Comparison of ENCODE assay signal across 11 mouse cellular contexts in the genomic region with DNA sequence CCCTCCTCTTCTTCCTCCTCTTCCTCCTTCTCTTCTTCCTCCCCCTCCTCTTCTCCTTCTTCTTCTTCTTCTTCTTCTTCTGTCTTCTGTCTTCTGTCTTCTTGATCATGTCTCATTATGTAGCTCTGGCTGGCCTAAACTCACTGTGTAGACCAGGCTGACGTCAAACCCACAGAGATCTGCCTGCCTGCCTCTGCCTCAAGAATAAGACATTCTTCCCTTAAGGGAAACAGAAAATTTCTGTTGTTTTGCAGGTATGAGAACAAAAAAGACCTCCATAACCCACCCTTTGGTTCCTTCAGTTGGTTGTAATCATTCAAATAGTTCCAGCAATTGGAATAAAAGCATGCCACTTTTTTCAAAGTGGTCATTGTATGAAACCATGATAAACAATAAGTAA. TPM values are rescaled to one million over a fixed set of nuclear protein-coding genes. Genes with fewer than 3 reads are reported as not detected.
DNase-seq lines count a peak whose midpoint lies in the region; ATAC-seq and TF ChIP-seq lines count a peak whose summit lies in the region.
"Had no signal": no experiment of that assay in that cellular context is flagged by ENCODE, and none has a peak within 500 bp of the region (broad histone marks: within the 10 kb centered on the region; RNA-seq: fewer than 3 reads in every experiment).

No protein-coding gene starts in this region.

- DNase-seq in forebrain, embryonic 14.5 days (ENCODE audit: low spot score), result no peak
- DNase-seq in hindbrain, postnatal 0 days (ENCODE audit: low spot score), result no peak
- no peak for DNase-seq in lung, postnatal 10 days
- peak; percentile 61 for DNase-seq in induced T-regulatory cell, adult 2 months (ENCODE audit: low read depth)
- no peak for DNase-seq in urinary bladder, postnatal 36 days (ENCODE audit: low spot score in 2 of 2)
- DNase-seq: cerebellum, postnatal 14 days; right cerebral cortex, postnatal 4 days had no signal

- H3K36me3 ChIP-seq in forebrain, embryonic 14.5 days (ENCODE audit: control insufficient read depth, insufficient read depth, low read length), result peaks cover 58% of the 10 kb centered on the region
- peaks cover 37% of the 10 kb centered on the region for H3K36me3 ChIP-seq in forebrain, embryonic 15.5 days
- H3K36me3 ChIP-seq in hindbrain, embryonic 13.5 days, result peaks cover 55% of the 10 kb centered on the region
- peaks cover 19% of the 10 kb centered on the region for H3K36me3 ChIP-seq in hindbrain, postnatal 0 days (ENCODE audit: insufficient read depth, low read length)
- H3K36me3 ChIP-seq in lung, embryonic 15.5 days, result peaks cover 29% of the 10 kb centered on the region

- H3K9me3 ChIP-seq in forebrain, embryonic 14.5 days (replicated peaks; ENCODE audit: control insufficient read depth, low read length), result no peaks in the 10 kb centered on the region
- no peaks in the 10 kb centered on the region for H3K9me3 ChIP-seq in forebrain, embryonic 15.5 days
- no peaks in the 10 kb centered on the region for H3K9me3 ChIP-seq in hindbrain, embryonic 13.5 days
- H3K9me3 ChIP-seq in hindbrain, postnatal 0 days (ENCODE audit: low read length), result no peaks in the 10 kb centered on the region
- no peaks in the 10 kb centered on the region for H3K9me3 ChIP-seq in lung, embryonic 15.5 days
- H3K9me3 ChIP-seq: megakaryocyte, embryonic 14.5 days had no signal

- TF ChIP-seq CTCF in hindbrain, postnatal 0 days (IDR thresholded peaks at IDR 0.05; ENCODE audit: low read depth), result no peak

- H3K9ac ChIP-seq in forebrain, embryonic 14.5 days (ENCODE audit: low read length), result 0 out of 2 replicates have a peak overlapping the region, but pooled peaks have one; percentile 17
- H3K9ac ChIP-seq in forebrain, embryonic 15.5 days (replicated peaks), result no peak overlapping the region
- peak overlapping the region; percentile 63; the same call in 1 of the 2 replicates for H3K9ac ChIP-seq in hindbrain, embryonic 13.5 days
- no peak overlapping the region for H3K9ac ChIP-seq in hindbrain, postnatal 0 days (replicated peaks; ENCODE audit: low read length)
- H3K9ac ChIP-seq in lung, embryonic 15.5 days, result no peak overlapping the region

- no peaks in the 10 kb centered on the region for H3K27me3 ChIP-seq in forebrain, embryonic 14.5 days (replicated peaks; ENCODE audit: control insufficient read depth, insufficient read depth, low read length)
- no peaks in the 10 kb centered on the region for H3K27me3 ChIP-seq in forebrain, embryonic 15.5 days
- H3K27me3 ChIP-seq in hindbrain, embryonic 13.5 days, result no peaks in the 10 kb centered on the region
- no peaks in the 10 kb centered on the region for H3K27me3 ChIP-seq in hindbrain, postnatal 0 days (ENCODE audit: insufficient read depth, low read length)
- H3K27me3 ChIP-seq in lung, embryonic 15.5 days, result no peaks in the 10 kb centered on the region
- H3K27me3 ChIP-seq: megakaryocyte, embryonic 14.5 days had no signal

- WGBS in forebrain, embryonic 14.5 days, result 76% methylated on average over 1 of the region's 1 CpGs
- 64% methylated on average over 1 of the region's 1 CpGs for WGBS in forebrain, embryonic 15.5 days
- WGBS in hindbrain, embryonic 13.5 days, result 84% methylated on average over 1 of the region's 1 CpGs
- 71% methylated on average over 1 of the region's 1 CpGs for WGBS in hindbrain, postnatal 0 days
- WGBS in lung, embryonic 15.5 days, result 74% methylated on average over 1 of the region's 1 CpGs

- no peak overlapping the region for H3K27ac ChIP-seq in forebrain, embryonic 14.5 days (ENCODE audit: low read depth, low read length)
- H3K27ac ChIP-seq in forebrain, embryonic 15.5 days (replicated peaks), result no peak overlapping the region
- H3K27ac ChIP-seq in hindbrain, embryonic 13.5 days, result no peak overlapping the region
- H3K27ac ChIP-seq in hindbrain, postnatal 0 days, result no peak overlapping the region; the same call in 1 of the 2 replicates
- H3K27ac ChIP-seq in lung, embryonic 15.5 days, result peak overlapping the region; percentile 62; the same call in 1 of the 2 replicates

- ATAC-seq in forebrain, embryonic 14.5 days, result no peak
- no peak for ATAC-seq in forebrain, embryonic 15.5 days (replicated peaks)
- ATAC-seq in hindbrain, embryonic 13.5 days (ENCODE audit: low FRiP score), result no peak
- ATAC-seq in hindbrain, postnatal 0 days, result no peak
- no peak for ATAC-seq in lung, embryonic 15.5 days (ENCODE audit: borderline replicate concordance, extremely low read depth, low FRiP score, low TSS enrichment)

- no peak overlapping the region for H3K4me3 ChIP-seq in forebrain, embryonic 14.5 days (ENCODE audit: low read depth, low read length)
- H3K4me3 ChIP-seq in forebrain, embryonic 15.5 days, result no peak overlapping the region
- 0 out of 2 replicates have a peak overlapping the region, but pooled peaks have one; percentile 23 for H3K4me3 ChIP-seq in hindbrain, embryonic 13.5 days
- H3K4me3 ChIP-seq in hindbrain, postnatal 0 days (ENCODE audit: low read length), result no peak overlapping the region
- H3K4me3 ChIP-seq in lung, embryonic 15.5 days, result no peak overlapping the region

- H3K4me2 ChIP-seq in forebrain, embryonic 14.5 days (ENCODE audit: low read length), result peak overlapping the region; percentile 78; the same call in 1 of the 2 replicates
- no peak overlapping the region for H3K4me2 ChIP-seq in forebrain, embryonic 15.5 days (replicated peaks)
- peak overlapping the region; percentile 74 for H3K4me2 ChIP-seq in hindbrain, embryonic 13.5 days
- no peak overlapping the region for H3K4me2 ChIP-seq in hindbrain, postnatal 0 days (ENCODE audit: low read depth, low read length)
- H3K4me2 ChIP-seq in lung, embryonic 15.5 days, result no peak overlapping the region

- peaks cover 17% of the 10 kb centered on the region for H3K4me1 ChIP-seq in forebrain, embryonic 14.5 days (ENCODE audit: control insufficient read depth, insufficient read depth, low read length)
- peaks cover 48% of the 10 kb centered on the region for H3K4me1 ChIP-seq in forebrain, embryonic 15.5 days
- H3K4me1 ChIP-seq in hindbrain, embryonic 13.5 days (replicated peaks), result peaks cover 57% of the 10 kb centered on the region
- H3K4me1 ChIP-seq in hindbrain, postnatal 0 days (ENCODE audit: insufficient read depth, low read length), result peaks cover 16% of the 10 kb centered on the region; the same call in 1 of the 2 replicates
- peaks cover 49% of the 10 kb centered on the region for H3K4me1 ChIP-seq in lung, embryonic 15.5 days

RNA-seq across cellular contexts. Expression of gene Zscan2, which starts 3.4 kb away (rescaled TPM):
- polyA plus RNA-seq in forebrain, embryonic 14.5 days (2014; fragmentation: Nextera tagmentation; extraction: Ambion mirVana), result 5.6 and 5.7 TPM in 2 replicates
- polyA plus RNA-seq in forebrain, embryonic 15.5 days (2015; fragmentation: Nextera tagmentation; extraction: Ambion mirVana), result 4.6 and 5.9 TPM in 2 replicates
- 5.3 and 5.8 TPM in 2 replicates for polyA plus RNA-seq in hindbrain, embryonic 13.5 days (2015; fragmentation: Nextera tagmentation; extraction: Ambion mirVana)
- total RNA-seq in hindbrain, postnatal 0 days (2014; rRNA removed), result 19.9 and 22.2 TPM in 2 replicates
- polyA plus RNA-seq in hindbrain, postnatal 0 days (2015; fragmentation: Nextera tagmentation; extraction: Ambion mirVana), result 2.2 and 2.5 TPM in 2 replicates
- 2.7 and 2.9 TPM in 2 replicates for polyA plus RNA-seq in lung, embryonic 15.5 days (2015; fragmentation: Nextera tagmentation; extraction: Ambion mirVana)

RNA-seq across cellular contexts. Expression of gene Wdr73, which starts 36.9 kb away (rescaled TPM):
- 36.3 and 38.1 TPM in 2 replicates for polyA plus RNA-seq in forebrain, embryonic 14.5 days (2014; fragmentation: Nextera tagmentation; extraction: Ambion mirVana)
- 43.2 and 43.9 TPM in 2 replicates for polyA plus RNA-seq in forebrain, embryonic 15.5 days (2015; fragmentation: Nextera tagmentation; extraction: Ambion mirVana)
- polyA plus RNA-seq in hindbrain, embryonic 13.5 days (2015; fragmentation: Nextera tagmentation; extraction: Ambion mirVana), result 36.5 and 41.5 TPM in 2 replicates
- total RNA-seq in hindbrain, postnatal 0 days (2014; rRNA removed), result 20.3 and 23.9 TPM in 2 replicates
- polyA plus RNA-seq in hindbrain, postnatal 0 days (2015; fragmentation: Nextera tagmentation; extraction: Ambion mirVana), result 29.2 and 35.7 TPM in 2 replicates
- 36.9 and 37.1 TPM in 2 replicates for polyA plus RNA-seq in lung, embryonic 15.5 days (2015; fragmentation: Nextera tagmentation; extraction: Ambion mirVana)

RNA-seq across cellular contexts. Expression of gene Iqgap1, which starts 38.4 kb away (rescaled TPM):
- 16.5 and 21.5 TPM in 2 replicates for polyA plus RNA-seq in forebrain, embryonic 14.5 days (2014; fragmentation: Nextera tagmentation; extraction: Ambion mirVana)
- polyA plus RNA-seq in forebrain, embryonic 15.5 days (2015; fragmentation: Nextera tagmentation; extraction: Ambion mirVana), result 21.7 and 23.3 TPM in 2 replicates
- 21.1 and 23.6 TPM in 2 replicates for polyA plus RNA-seq in hindbrain, embryonic 13.5 days (2015; fragmentation: Nextera tagmentation; extraction: Ambion mirVana)
- total RNA-seq in hindbrain, postnatal 0 days (2014; rRNA removed), result 23.5 and 29.4 TPM in 2 replicates
- polyA plus RNA-seq in hindbrain, postnatal 0 days (2015; fragmentation: Nextera tagmentation; extraction: Ambion mirVana), result 15.7 and 16.6 TPM in 2 replicates
- 107 and 115 TPM in 2 replicates for polyA plus RNA-seq in lung, embryonic 15.5 days (2015; fragmentation: Nextera tagmentation; extraction: Ambion mirVana)

RNA-seq across cellular contexts. Expression of gene Nmb, which starts 40.7 kb away (rescaled TPM):
- polyA plus RNA-seq in forebrain, embryonic 14.5 days (2014; fragmentation: Nextera tagmentation; extraction: Ambion mirVana), result 3.8 and 7.9 TPM in 2 replicates
- 7.1 TPM in 2 replicates for polyA plus RNA-seq in forebrain, embryonic 15.5 days (2015; fragmentation: Nextera tagmentation; extraction: Ambion mirVana)
- 7.4 and 8.0 TPM in 2 replicates for polyA plus RNA-seq in hindbrain, embryonic 13.5 days (2015; fragmentation: Nextera tagmentation; extraction: Ambion mirVana)
- total RNA-seq in hindbrain, postnatal 0 days (2014; rRNA removed), result 6.5 and 13.4 TPM in 2 replicates
- 10.6 and 12.9 TPM in 2 replicates for polyA plus RNA-seq in hindbrain, postnatal 0 days (2015; fragmentation: Nextera tagmentation; extraction: Ambion mirVana)
- polyA plus RNA-seq in lung, embryonic 15.5 days (2015; fragmentation: Nextera tagmentation; extraction: Ambion mirVana), result 7.3 and 8.9 TPM in 2 replicates

Comparison
In these comparisons a context has a peak if more than half of its experiments do, and no peak if none do; other contexts are left out.
1. H3K4me2 ChIP-seq: peak in forebrain, embryonic 14.5 days (single experiment) and hindbrain, embryonic 13.5 days (single experiment); none in forebrain, embryonic 15.5 days (single experiment), hindbrain, postnatal 0 days (single experiment) and lung, embryonic 15.5 days (single experiment).
2. H3K9ac ChIP-seq: peak in forebrain, embryonic 14.5 days (single experiment) and hindbrain, embryonic 13.5 days (single experiment); none in forebrain, embryonic 15.5 days (single experiment), hindbrain, postnatal 0 days (single experiment) and lung, embryonic 15.5 days (single experiment).